ENCODE assay signal across 7 mouse cellular contexts in the genomic region with DNA sequence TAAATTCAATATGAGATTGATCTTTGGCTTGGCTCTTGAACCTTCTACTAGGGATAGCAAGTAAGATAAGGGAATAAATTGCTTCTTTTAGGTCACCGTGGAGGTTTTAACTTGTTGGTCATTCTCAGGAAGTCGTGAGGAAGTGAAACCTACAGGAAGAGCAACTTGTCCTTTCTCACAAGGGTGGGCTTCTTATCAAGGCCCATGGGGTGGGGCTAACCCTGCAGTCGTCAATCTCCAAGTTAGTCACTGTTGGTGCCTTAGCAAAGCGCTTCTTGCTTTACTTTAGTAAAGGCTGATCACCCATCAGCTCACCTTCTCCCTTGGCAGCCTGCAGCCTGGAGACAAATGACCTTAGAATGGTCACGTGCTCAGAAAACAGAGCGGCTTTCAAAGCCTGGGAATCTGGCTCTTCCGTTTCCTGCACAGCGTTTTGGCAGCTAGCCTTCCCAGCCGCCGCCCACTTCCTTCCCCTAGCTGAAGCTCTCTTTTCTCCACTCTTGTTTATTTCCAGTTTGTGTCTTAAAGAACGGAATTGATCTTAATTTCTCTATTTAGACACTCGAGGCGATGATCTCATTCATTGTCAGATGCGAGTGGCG.
DNase-seq lines count a peak whose midpoint lies in the region; ATAC-seq and TF ChIP-seq lines count a peak whose summit lies in the region.

No protein-coding gene starts in this region.

- peak overlapping the region; percentile 16; the same call in 1 of the 2 replicates for H3K4me2 ChIP-seq in hindbrain, postnatal 0 days (ENCODE audit: low read depth, low read length)
- peak overlapping the region; percentile 37 for H3K4me2 ChIP-seq in stomach, embryonic 16.5 days (ENCODE audit: low read depth, low read length)

- no peak for TF ChIP-seq CTCF in gastrocnemius, adult 2 months (IDR thresholded peaks at IDR 0.05)
- TF ChIP-seq CTCF in hindbrain, postnatal 0 days (IDR thresholded peaks at IDR 0.05; ENCODE audit: low read depth): no peak

- intact Hi-C loops in gastrocnemius, adult 2 months (cut with DNase I): no loop called here

- no peaks in the 10 kb centered on the region for H3K9me3 ChIP-seq in hindbrain, postnatal 0 days (ENCODE audit: low read length)
- no peaks in the 10 kb centered on the region for H3K9me3 ChIP-seq in stomach, embryonic 16.5 days (replicated peaks; ENCODE audit: control insufficient read depth, low read length)

- DNase-seq in R1 (ENCODE audit: low read depth, low spot score): peak; percentile 78
- DNase-seq in adrenal gland, postnatal 25 days: peak; percentile 55
- DNase-seq in gastrocnemius, adult 2 months: peak; percentile 79
- peak; percentile 50 for DNase-seq in hindbrain, postnatal 0 days (ENCODE audit: low spot score)
- DNase-seq in layer of hippocampus, postnatal 25 days (ENCODE audit: extremely low spot score in 1 of 2, low spot score in 1 of 2): peak; percentile 17 to 45
- DNase-seq in lung, postnatal 10 days: peak; percentile 90

- no peaks in the 10 kb centered on the region for H3K36me3 ChIP-seq in hindbrain, postnatal 0 days (ENCODE audit: insufficient read depth, low read length)
- H3K36me3 ChIP-seq in stomach, embryonic 16.5 days (ENCODE audit: control insufficient read depth, insufficient read depth, low read length): no peaks in the 10 kb centered on the region

- WGBS in hindbrain, postnatal 0 days: 61% methylated on average over 15 of the region's 15 CpGs
- WGBS in stomach, embryonic 16.5 days: 23% methylated on average over 15 of the region's 15 CpGs

- H3K4me1 ChIP-seq in hindbrain, postnatal 0 days (ENCODE audit: insufficient read depth, low read length): no peaks in the 10 kb centered on the region
- H3K4me1 ChIP-seq in stomach, embryonic 16.5 days (ENCODE audit: control insufficient read depth, insufficient read depth, low read length): peaks cover 12% of the 10 kb centered on the region

- ATAC-seq in hindbrain, postnatal 0 days: no peak
- peak; percentile 58 for ATAC-seq in stomach, embryonic 16.5 days (ENCODE audit: insufficient read depth, low FRiP score)

- H3K9ac ChIP-seq in hindbrain, postnatal 0 days (replicated peaks; ENCODE audit: low read length): no peak overlapping the region
- 0 out of 2 replicates have a peak overlapping the region, but pooled peaks have one; percentile 13 for H3K9ac ChIP-seq in stomach, embryonic 16.5 days (ENCODE audit: low read length)

- H3K27ac ChIP-seq in gastrocnemius, adult 2 months: peak overlapping the region; percentile 85
- peak overlapping the region; percentile 12; the same call in 1 of the 2 replicates for H3K27ac ChIP-seq in hindbrain, postnatal 0 days
- H3K27ac ChIP-seq in stomach, embryonic 16.5 days (ENCODE audit: low read length): peak overlapping the region; percentile 81

- no peaks in the 10 kb centered on the region for H3K27me3 ChIP-seq in hindbrain, postnatal 0 days (ENCODE audit: insufficient read depth, low read length)
- no peaks in the 10 kb centered on the region for H3K27me3 ChIP-seq in stomach, embryonic 16.5 days (ENCODE audit: control insufficient read depth, insufficient read depth, low read length)

- H3K4me3 ChIP-seq in gastrocnemius, adult 2 months: peak overlapping the region; percentile 45
- H3K4me3 ChIP-seq in hindbrain, postnatal 0 days (ENCODE audit: low read length): no peak overlapping the region; the same call in 1 of the 2 replicates
- no peak overlapping the region; the same call in 1 of the 2 replicates for H3K4me3 ChIP-seq in stomach, embryonic 16.5 days (replicated peaks; ENCODE audit: low read length)

Comparison
In these comparisons a context has a peak if more than half of its experiments do, and no peak if none do; other contexts are left out.
1. DNase-seq: peak in every context shown above with its lines; median percentile 90 in lung, postnatal 10 days; 79 in gastrocnemius, adult 2 months; 78 in R1; 55 in adrenal gland, postnatal 25 days; 50 in hindbrain, postnatal 0 days; 31 in layer of hippocampus, postnatal 25 days.
2. H3K27ac ChIP-seq: peak in every context shown above with its lines; median percentile 85 in gastrocnemius, adult 2 months; 81 in stomach, embryonic 16.5 days; 12 in hindbrain, postnatal 0 days.